Mouse (Mus musculus): Measurements from ENCODE around the gene Tmem88b. TPM values are rescaled to one million over a fixed set of nuclear protein-coding genes. Genes with fewer than 3 reads are reported as not detected.

Tmem88b gene
- total and polyA plus RNA-seq, 2 experiments from 2014 or later = 0.14 to 0.38 TPM

GRCm38 (mm10) chr4:155761356-155762099 is 24.1 kb downstream of the Tmem88b start:
- H3K36me3 ChIP-seq (ENCODE audit: insufficient read depth) = no peaks in the 10 kb centered on the region; the same call in 1 of the 2 replicates
- WGBS = 2% methylated on average over 28 of the region's 28 CpGs
- H3K27me3 ChIP-seq (ENCODE audit: insufficient read depth, low read length) = no peaks in the 10 kb centered on the region
- H3K4me1 ChIP-seq (ENCODE audit: insufficient read depth) = peaks cover 14% of the 10 kb centered on the region
- DNase-seq (no peak), ATAC-seq (no peak)
- H3K27ac ChIP-seq (ENCODE audit: low read depth, low read length) = no peak overlapping the region
- TF ChIP-seq CTCF (IDR thresholded peaks at IDR 0.05; ENCODE audit: low read depth) = no peak
- no peaks in the 10 kb centered on the region for H3K9me3 ChIP-seq (ENCODE audit: low read length)
- H3K9ac ChIP-seq = peak overlapping the region; percentile 29; the same call in 1 of the 2 replicates
- peak overlapping the region; percentile 76 for H3K4me3 ChIP-seq (ENCODE audit: low read depth, low read length)
- H3K4me2 ChIP-seq (ENCODE audit: low read depth) = peak overlapping the region; percentile 97

- DNase-seq (peak; percentile 98), ATAC-seq (peak; percentile 98)
- peak within 1 kb of the TSS; percentile 76 for H3K4me3 ChIP-seq (ENCODE audit: low read depth, low read length)
- TF ChIP-seq CTCF (IDR thresholded peaks at IDR 0.05; ENCODE audit: low read depth) = no peak
- peaks cover 14% of the 10 kb centered on the region for H3K4me1 ChIP-seq (ENCODE audit: insufficient read depth)
- H3K36me3 ChIP-seq (ENCODE audit: insufficient read depth) = peaks cover 6% of the 10 kb centered on the region
- peak within 1 kb of the TSS; percentile 97 for H3K4me2 ChIP-seq (ENCODE audit: low read depth)
- H3K9me3 ChIP-seq (ENCODE audit: low read length) = no peaks in the 10 kb centered on the region
- H3K27me3 ChIP-seq (ENCODE audit: insufficient read depth, low read length) = no peaks in the 10 kb centered on the region
- WGBS = under 1% methylated on average over 68 of the region's 68 CpGs
- no peak within 1 kb of the TSS; the same call in 1 of the 2 replicates for H3K27ac ChIP-seq (ENCODE audit: low read depth, low read length)
- H3K9ac ChIP-seq = peak within 1 kb of the TSS; percentile 76
These were observed 24.9 kb downstream of the Tmem88b start, which contains the start of gene Atad3a for GRCm38 (mm10) chr4:155760613-155761355. Atad3a (minus strand) TSS chr4:155761093.

GRCm38 (mm10) chr4:155759862-155760612 is 25.6 kb downstream of the Tmem88b start:
- DNase-seq = no peak
- WGBS = 2% methylated on average over 10 of the region's 10 CpGs

GRCm38 (mm10) chr4:155757011-155757410 is 28.7 kb downstream of the Tmem88b start:
- H3K4me1 ChIP-seq (ENCODE audit: insufficient read depth) = peaks cover 14% of the 10 kb centered on the region
- ATAC-seq = no peak
- no peak overlapping the region for H3K4me2 ChIP-seq (ENCODE audit: low read depth)
- H3K27ac ChIP-seq (ENCODE audit: low read depth, low read length) = no peak overlapping the region
- no peak overlapping the region for H3K4me3 ChIP-seq (ENCODE audit: low read depth, low read length)
- no peak for DNase-seq
- no peak overlapping the region for H3K9ac ChIP-seq
- no peaks in the 10 kb centered on the region for H3K27me3 ChIP-seq (ENCODE audit: insufficient read depth, low read length)
- H3K9me3 ChIP-seq (ENCODE audit: low read length) = no peaks in the 10 kb centered on the region
- no peak for TF ChIP-seq CTCF (IDR thresholded peaks at IDR 0.05; ENCODE audit: low read depth)
- H3K36me3 ChIP-seq (ENCODE audit: insufficient read depth) = peaks cover 38% of the 10 kb centered on the region
- 74% methylated on average over 12 of the region's 12 CpGs for WGBS

More at GRCm38 (mm10) chr4:155759862-155760612, 25.6 kb downstream of the Tmem88b start:
- TF ChIP-seq CTCF (IDR thresholded peaks at IDR 0.05; ENCODE audit: low read depth) = peak; percentile 39; the same call in 1 of the 2 replicates
- ATAC-seq = 0 out of 2 replicates have a peak, but pooled peaks have one; percentile 24
- no peaks in the 10 kb centered on the region for H3K27me3 ChIP-seq (ENCODE audit: insufficient read depth, low read length)
- peaks cover 13% of the 10 kb centered on the region for H3K36me3 ChIP-seq (ENCODE audit: insufficient read depth)
- H3K4me2 ChIP-seq (ENCODE audit: low read depth) = peak overlapping the region; percentile 97
- H3K9ac ChIP-seq = peak overlapping the region; percentile 76
- peaks cover 14% of the 10 kb centered on the region for H3K4me1 ChIP-seq (ENCODE audit: insufficient read depth)
- H3K4me3 ChIP-seq (ENCODE audit: low read depth, low read length) = peak overlapping the region; percentile 76
- no peaks in the 10 kb centered on the region for H3K9me3 ChIP-seq (ENCODE audit: low read length)
- no peak overlapping the region for H3K27ac ChIP-seq (ENCODE audit: low read depth, low read length)

GRCm38 (mm10) chr4:155746575-155747490 is 38.8 kb downstream of the Tmem88b start:
- H3K27me3 ChIP-seq (ENCODE audit: insufficient read depth, low read length) = no peaks in the 10 kb centered on the region
- WGBS = 84% methylated on average over 17 of the region's 17 CpGs
- H3K4me1 ChIP-seq (ENCODE audit: insufficient read depth) = no peaks in the 10 kb centered on the region
- no peak overlapping the region for H3K4me3 ChIP-seq (ENCODE audit: low read depth, low read length)
- no peak overlapping the region for H3K9ac ChIP-seq
- no peak overlapping the region for H3K27ac ChIP-seq (ENCODE audit: low read depth, low read length)
- no peak for TF ChIP-seq CTCF (IDR thresholded peaks at IDR 0.05; ENCODE audit: low read depth)
- no peak overlapping the region for H3K4me2 ChIP-seq (ENCODE audit: low read depth)
- no peak for ATAC-seq
- no peaks in the 10 kb centered on the region for H3K9me3 ChIP-seq (ENCODE audit: low read length)
- DNase-seq = no peak
- peaks cover 85% of the 10 kb centered on the region for H3K36me3 ChIP-seq (ENCODE audit: insufficient read depth)

All from forebrain, postnatal 0 days (tissue).